Mouse (Mus musculus) heart, embryonic 13.5 days (tissue): ENCODE measurements around the gene Shc3. TPM values are rescaled to one million over a fixed set of nuclear protein-coding genes. Genes with fewer than 3 reads are reported as not detected.

Experiments used
- ATAC-seq: fragments of 200-750 bp; cut with Nextera tagmentation; 2 replicates; pipeline ENCODE4 v1.8.0; 2017; ENCODE audit warnings: moderate TSS enrichment; ENCODE audit not compliant: insufficient number of reproducible peaks, low FRiP score, low TSS enrichment; ENCODE audit errors: extremely low read depth
- H3K27ac ChIP-seq: fragments of 300-500 bp; sonication (generic); replicated peaks from 2 replicates; pipeline ENCODE4 v1.5.1; 2015; ENCODE audit warnings: moderate library complexity, mild to moderate bottlenecking, inconsistent platforms
- H3K27me3 ChIP-seq: fragments of 300-500 bp; sonication (generic); replicated peaks from 2 replicates; pipeline ENCODE4 v1.6.1; 2015; ENCODE audit warnings: mild to moderate bottlenecking, inconsistent platforms
- H3K36me3 ChIP-seq: fragments of 300-500 bp; sonication (generic); 2 replicates; pipeline ENCODE4 v1.6.1; 2015; ENCODE audit warnings: mild to moderate bottlenecking, inconsistent platforms
- H3K4me1 ChIP-seq: fragments of 300-500 bp; sonication (generic); 2 replicates; pipeline ENCODE4 v1.6.1; 2015; ENCODE audit warnings: inconsistent platforms
- H3K4me2 ChIP-seq: fragments of 300-500 bp; sonication (generic); 2 replicates; pipeline ENCODE4 v1.6.1; 2015; ENCODE audit warnings: inconsistent platforms, mild to moderate bottlenecking, moderate library complexity
- H3K4me3 ChIP-seq: fragments of 300-500 bp; sonication (generic); 2 replicates; pipeline ENCODE4 v1.5.1; 2015; ENCODE audit warnings: moderate library complexity, mild to moderate bottlenecking, inconsistent platforms
- H3K9ac ChIP-seq: fragments of 300-500 bp; sonication (generic); 2 replicates; pipeline ENCODE4 v1.6.1; 2015; ENCODE audit warnings: inconsistent platforms, mild to moderate bottlenecking, moderate library complexity
- H3K9me3 ChIP-seq: fragments of 300-500 bp; sonication (generic); 2 replicates; pipeline ENCODE4 v1.6.1; 2016; ENCODE audit warnings: inconsistent platforms
- WGBS: fragments of 180-500 bp; shearing (Covaris S2); methylation state at CpG from one replicate; pipeline ENCODE4 v1.1.7; 2015; ENCODE audit warnings: mixed read lengths; 5-methylcytosine and 5-hydroxymethylcytosine counted together
- polyA plus RNA-seq: library from polyadenylated mRNA; unstranded; fragments of >200 nt; fragmentation: Nextera tagmentation; extraction: Ambion mirVana; gene quantifications from 2 replicates; pipeline ENCODE4 v1.2.1, GENCODE M21; 2015

Shc3 gene
- polyA plus RNA-seq, 1 experiment from 2014 or later = 0.13 TPM

DNA sequence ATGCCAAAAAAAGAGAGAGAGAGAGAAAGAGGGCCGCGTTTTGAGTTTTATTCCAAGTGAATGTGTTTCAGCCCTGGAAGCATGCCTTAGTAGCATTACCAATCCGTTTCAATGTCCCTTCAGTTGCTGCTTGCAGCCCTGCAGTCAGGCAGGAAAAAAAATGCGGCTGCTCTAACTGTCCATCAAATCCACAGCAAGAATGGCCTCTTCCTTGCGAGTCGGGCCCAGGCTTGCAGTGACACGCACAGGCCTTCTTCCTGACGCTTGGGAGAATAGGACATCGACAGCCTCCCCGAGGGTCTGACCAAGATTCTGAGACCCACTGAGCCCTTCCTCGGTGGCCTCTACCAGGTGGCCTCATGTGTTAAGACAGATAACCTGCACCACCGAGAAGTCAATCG, 718 bp downstream of the Shc3 start:
- WGBS = 3% methylated on average over 13 of the region's 13 CpGs
- Histone ChIP-seq H3K4me3 (peak overlapping the region; percentile 58), H3K27ac (no peak overlapping the region), H3K27me3 (peaks cover 80% of the 10 kb centered on the region), H3K36me3 (no peaks in the 10 kb centered on the region), H3K9me3 (no peaks in the 10 kb centered on the region), H3K4me2 (peak overlapping the region; percentile 86), H3K4me1 (peaks cover 43% of the 10 kb centered on the region), H3K9ac (peak overlapping the region; percentile 77)
- ATAC-seq = no peak

DNA sequence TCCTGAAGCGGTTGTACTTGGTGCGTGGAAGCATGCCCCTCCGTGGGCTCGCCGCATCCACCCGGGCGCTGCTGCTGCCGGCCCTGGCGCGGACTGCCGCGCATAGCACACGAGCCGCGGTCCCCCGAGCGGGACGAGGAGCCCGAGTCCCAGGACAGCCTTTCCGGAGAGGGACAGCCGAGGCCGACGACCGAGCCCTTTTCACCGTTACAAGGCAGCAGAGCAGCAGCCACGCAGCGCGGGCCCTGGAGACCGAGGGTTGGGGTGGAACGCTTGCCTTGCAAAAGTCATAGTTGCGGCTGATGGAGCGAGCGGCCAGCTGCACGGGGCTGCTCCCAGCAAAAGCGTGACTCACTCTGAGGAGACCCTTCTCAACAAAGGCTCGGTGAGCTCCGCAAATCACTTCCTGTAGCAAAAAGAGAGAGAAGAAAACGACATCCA, 1.8 kb downstream of the Shc3 start:
- Histone ChIP-seq H3K4me3 (peak overlapping the region; percentile 58), H3K9me3 (no peaks in the 10 kb centered on the region), H3K36me3 (no peaks in the 10 kb centered on the region), H3K9ac (peak overlapping the region; percentile 71), H3K27ac (no peak overlapping the region), H3K4me2 (peak overlapping the region; percentile 86), H3K27me3 (peaks cover 89% of the 10 kb centered on the region), H3K4me1 (peaks cover 42% of the 10 kb centered on the region)
- WGBS = under 1% methylated on average over 38 of the region's 38 CpGs
- ATAC-seq = no peak

DNA sequence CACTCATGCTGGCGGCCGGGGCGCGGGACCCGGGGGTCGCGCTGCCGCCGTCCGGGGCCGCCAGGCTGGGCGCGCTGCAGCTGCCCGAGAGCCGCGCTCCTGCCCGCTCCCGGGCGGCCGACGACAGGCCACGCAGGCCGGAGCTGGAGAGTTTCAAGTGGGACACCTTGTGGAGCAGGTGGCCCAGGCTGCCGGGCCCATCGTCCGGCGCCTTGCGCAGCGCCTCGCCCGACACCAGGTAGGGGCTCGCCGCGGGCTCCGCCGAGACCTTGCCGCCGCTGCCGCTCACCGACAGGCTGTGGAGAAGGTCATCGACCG, 2.2 kb downstream of the Shc3 start:
- no peaks in the 10 kb centered on the region for H3K36me3 ChIP-seq
- peaks cover 87% of the 10 kb centered on the region for H3K27me3 ChIP-seq
- peak overlapping the region; percentile 58 for H3K4me3 ChIP-seq
- 1% methylated on average over 41 of the region's 42 CpGs for WGBS
- peaks cover 42% of the 10 kb centered on the region for H3K4me1 ChIP-seq
- H3K9ac ChIP-seq = peak overlapping the region; percentile 71
- H3K4me2 ChIP-seq = peak overlapping the region; percentile 86
- ATAC-seq = no peak
- no peaks in the 10 kb centered on the region for H3K9me3 ChIP-seq
- no peak overlapping the region for H3K27ac ChIP-seq

- Histone ChIP-seq H3K4me1 (peaks cover 42% of the 10 kb centered on the region), H3K36me3 (no peaks in the 10 kb centered on the region), H3K27me3 (peaks cover 82% of the 10 kb centered on the region), H3K9me3 (no peaks in the 10 kb centered on the region), H3K9ac (peak overlapping the region; percentile 71), H3K27ac (no peak overlapping the region), H3K4me3 (peak overlapping the region; percentile 58), H3K4me2 (peak overlapping the region; percentile 86)
- ATAC-seq = no peak
- 6% methylated on average over 22 of the region's 22 CpGs for WGBS
Measured at GRCm38 (mm10) chr13:51566371-51567077, 2.7 kb downstream of the Shc3 start.

- H3K4me1 ChIP-seq = peaks cover 29% of the 10 kb centered on the region
- no peak overlapping the region for H3K4me2 ChIP-seq
- ATAC-seq = no peak
- H3K9me3 ChIP-seq = no peaks in the 10 kb centered on the region
- H3K36me3 ChIP-seq = no peaks in the 10 kb centered on the region
- H3K4me3 ChIP-seq = no peak overlapping the region
- no peak overlapping the region for H3K9ac ChIP-seq
- H3K27me3 ChIP-seq = peaks cover 70% of the 10 kb centered on the region
- no peak overlapping the region for H3K27ac ChIP-seq
- 76% methylated on average over 6 of the region's 6 CpGs for WGBS
Measured at GRCm38 (mm10) chr13:51564741-51565140, 4.5 kb downstream of the Shc3 start.

DNA sequence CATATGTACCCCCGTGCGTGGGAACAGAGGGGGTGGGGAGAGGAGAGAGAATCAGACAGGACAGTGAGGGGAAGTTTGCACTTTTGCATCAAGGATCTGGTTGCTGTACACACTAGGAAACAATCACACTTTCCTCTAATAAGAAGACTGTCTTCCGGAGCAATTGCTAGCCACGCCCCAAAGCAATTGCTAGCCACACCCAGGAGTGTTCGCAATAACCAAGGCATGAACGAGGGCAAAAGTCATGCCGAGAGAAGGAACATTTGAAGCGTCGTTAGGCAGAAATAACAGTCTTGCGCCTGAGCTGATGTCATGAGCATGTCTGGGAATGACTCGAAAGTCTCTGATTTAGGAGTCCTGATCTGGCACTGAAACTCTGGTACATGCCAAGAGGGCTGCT, 15.9 kb downstream of the Shc3 start:
- ATAC-seq = no peak
- no peak overlapping the region for H3K27ac ChIP-seq
- H3K27me3 ChIP-seq = peaks cover 15% of the 10 kb centered on the region
- H3K4me1 ChIP-seq = no peaks in the 10 kb centered on the region
- H3K9me3 ChIP-seq = no peaks in the 10 kb centered on the region
- H3K4me2 ChIP-seq = no peak overlapping the region
- no peaks in the 10 kb centered on the region for H3K36me3 ChIP-seq
- H3K9ac ChIP-seq = no peak overlapping the region
- 80% methylated on average over 11 of the region's 11 CpGs for WGBS
- no peak overlapping the region for H3K4me3 ChIP-seq

- no peak overlapping the region for H3K27ac ChIP-seq
- no peaks in the 10 kb centered on the region for H3K9me3 ChIP-seq
- H3K27me3 ChIP-seq = peaks cover 10% of the 10 kb centered on the region
- no peak overlapping the region for H3K4me3 ChIP-seq
- no peak for ATAC-seq
- H3K4me1 ChIP-seq = no peaks in the 10 kb centered on the region
- H3K9ac ChIP-seq = no peak overlapping the region
- H3K36me3 ChIP-seq = no peaks in the 10 kb centered on the region
- 71% methylated on average over 3 of the region's 3 CpGs for WGBS
- no peak overlapping the region for H3K4me2 ChIP-seq
Measured at GRCm38 (mm10) chr13:51552233-51552632, 17.0 kb downstream of the Shc3 start.

GRCm38 (mm10) chr13:51551824-51552223, 17.4 kb downstream of the Shc3 start:
- Histone ChIP-seq H3K9me3 (no peaks in the 10 kb centered on the region), H3K27ac (no peak overlapping the region), H3K4me3 (no peak overlapping the region), H3K27me3 (peaks cover 10% of the 10 kb centered on the region), H3K4me1 (no peaks in the 10 kb centered on the region), H3K36me3 (no peaks in the 10 kb centered on the region), H3K9ac (no peak overlapping the region), H3K4me2 (no peak overlapping the region)
- no peak for ATAC-seq
- 71% methylated on average over 3 of the region's 3 CpGs for WGBS

- no peak overlapping the region for H3K27ac ChIP-seq
- ATAC-seq = no peak
- 78% methylated on average over 8 of the region's 8 CpGs for WGBS
Measured at GRCm38 (mm10) chr13:51539816-51540215, 29.4 kb downstream of the Shc3 start.

GRCm38 (mm10) chr13:51535326-51535725, 33.9 kb downstream of the Shc3 start:
- no peak overlapping the region for H3K9ac ChIP-seq
- H3K4me1 ChIP-seq = no peaks in the 10 kb centered on the region
- no peak overlapping the region for H3K4me3 ChIP-seq
- H3K4me2 ChIP-seq = no peak overlapping the region
- no peak overlapping the region for H3K27ac ChIP-seq
- H3K36me3 ChIP-seq = no peaks in the 10 kb centered on the region
- no peak for ATAC-seq
- no peaks in the 10 kb centered on the region for H3K9me3 ChIP-seq
- no peaks in the 10 kb centered on the region for H3K27me3 ChIP-seq
- WGBS = 77% methylated on average over 7 of the region's 7 CpGs

More at GRCm38 (mm10) chr13:51539816-51540215, 29.4 kb downstream of the Shc3 start:
- no peak overlapping the region for H3K4me2 ChIP-seq
- no peaks in the 10 kb centered on the region for H3K4me1 ChIP-seq
- no peak overlapping the region for H3K4me3 ChIP-seq
- H3K27me3 ChIP-seq = no peaks in the 10 kb centered on the region
- H3K9me3 ChIP-seq = peaks cover 5% of the 10 kb centered on the region; the same call in 1 of the 2 replicates
- no peak overlapping the region for H3K9ac ChIP-seq
- no peaks in the 10 kb centered on the region for H3K36me3 ChIP-seq

DNA sequence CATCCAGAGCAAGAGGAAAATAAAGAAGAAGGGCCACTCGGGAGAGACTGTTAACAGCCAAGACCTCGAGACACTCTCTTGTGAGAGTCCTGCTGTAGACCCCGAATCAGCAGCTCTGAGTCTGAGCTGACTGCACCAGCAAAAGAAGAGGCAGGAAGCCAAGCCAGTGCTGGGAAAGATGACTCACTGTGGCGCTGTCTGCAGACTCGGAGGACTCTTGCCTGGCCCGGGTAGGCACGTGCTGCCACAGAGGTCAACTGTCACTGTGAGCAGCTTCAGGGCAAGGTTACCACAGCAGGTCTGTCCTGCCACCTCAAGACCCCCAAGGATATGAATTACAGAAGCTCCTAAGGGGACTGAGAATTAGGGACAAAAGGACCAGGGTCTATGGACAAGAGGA, 42.7 kb downstream of the Shc3 start:
- no peak overlapping the region for H3K4me3 ChIP-seq
- WGBS = 29% methylated on average over 7 of the region's 7 CpGs
- no peaks in the 10 kb centered on the region for H3K27me3 ChIP-seq
- no peaks in the 10 kb centered on the region for H3K9me3 ChIP-seq
- no peak overlapping the region for H3K27ac ChIP-seq
- no peak for ATAC-seq
- H3K36me3 ChIP-seq = no peaks in the 10 kb centered on the region
- no peak overlapping the region for H3K9ac ChIP-seq
- H3K4me2 ChIP-seq = no peak overlapping the region
- peaks cover 6% of the 10 kb centered on the region; the same call in 1 of the 2 replicates for H3K4me1 ChIP-seq

- ATAC-seq = no peak
- Histone ChIP-seq H3K4me2 (no peak overlapping the region), H3K9ac (no peak overlapping the region), H3K27ac (no peak overlapping the region), H3K36me3 (no peaks in the 10 kb centered on the region), H3K9me3 (no peaks in the 10 kb centered on the region), H3K4me1 (peaks cover 6% of the 10 kb centered on the region; the same call in 1 of the 2 replicates), H3K27me3 (no peaks in the 10 kb centered on the region), H3K4me3 (no peak overlapping the region)
- WGBS = 80% methylated on average over 4 of the region's 4 CpGs
Measured at GRCm38 (mm10) chr13:51524316-51524715, 44.9 kb downstream of the Shc3 start.
